Mouse (Mus musculus) kidney, adult 2 months (tissue): ENCODE results near the gene D7Ertd443e. TPM values are rescaled to one million over a fixed set of nuclear protein-coding genes. Genes with fewer than 3 reads are reported as not detected.

Source experiments
- DNase-seq: peaks from one replicate; pipeline ENCODE4 v3.0.0; 2021
- H3K27ac ChIP-seq: fragments of 200-500 bp; 2 replicates; pipeline ENCODE4 v1.5.1; 2012; ENCODE audit warnings: low read depth, low read length, control low read depth, inconsistent platforms; ENCODE audit not compliant: insufficient read depth
- H3K27me3 ChIP-seq: fragments of 200-500 bp; replicated peaks from 2 replicates; pipeline ENCODE4 v1.6.1; 2012; ENCODE audit warnings: mild to moderate bottlenecking, moderate library complexity, low read length, inconsistent platforms; ENCODE audit not compliant: control insufficient read depth, insufficient read depth
- H3K36me3 ChIP-seq: fragments of 200-500 bp; 2 replicates; pipeline ENCODE4 v1.6.1; 2012; ENCODE audit warnings: mild to moderate bottlenecking, moderate library complexity, low read length, inconsistent platforms; ENCODE audit not compliant: control insufficient read depth, insufficient read depth
- H3K4me1 ChIP-seq: fragments of 200-500 bp; 2 replicates; pipeline ENCODE4 v1.6.1; 2011; ENCODE audit warnings: low read length; ENCODE audit not compliant: control insufficient read depth, insufficient read depth
- H3K4me3 ChIP-seq: fragments of 200-500 bp; 2 replicates; pipeline ENCODE4 v1.5.1; 2011; ENCODE audit warnings: mild to moderate bottlenecking, low read depth, low read length, control low read depth; ENCODE audit not compliant: insufficient read depth
- CTCF ChIP-seq: fragments of 200-500 bp; conservative IDR thresholded peaks from 2 replicates; pipeline ENCODE4 v1.5.1; 2011; ENCODE audit warnings: low read depth, mild to moderate bottlenecking, control low read depth, low read length, moderate library complexity, mixed read lengths; ENCODE audit not compliant: insufficient read depth, insufficient read length
- POLR2A ChIP-seq: fragments of 200-500 bp; IDR thresholded peaks from one replicate; pipeline ENCODE4 v1.6.1; 2011; ENCODE audit warnings: low read depth, low read length, control low read depth
- WGBS: fragments of 180-500 bp; shearing (Covaris S2); methylation state at CpG from one replicate; pipeline ENCODE4 v1.1.7; 2018; 5-methylcytosine and 5-hydroxymethylcytosine counted together
- polyA plus RNA-seq: library from polyadenylated mRNA; depleted of rRNA; stranded (reverse); fragments of >200 nt; gene quantifications from 2 replicates; pipeline ENCODE4 v1.2.3, GENCODE M21; 2012

The D7Ertd443e gene
- polyA plus RNA-seq, 1 experiment: 1.5 TPM

GRCm38 (mm10) chr7:134241212-134241611, 144.2 kb downstream of the D7Ertd443e start:
- Histone ChIP-seq H3K4me1 (no peaks in the 10 kb centered on the region), H3K27me3 (no peaks in the 10 kb centered on the region), H3K4me3 (no peak overlapping the region), H3K27ac (no peak overlapping the region), H3K36me3 (no peaks in the 10 kb centered on the region)
- TF ChIP-seq CTCF: no peak
- TF ChIP-seq POLR2A: no peak
- peak; percentile 35 for DNase-seq
- WGBS: 73% methylated on average over 4 of the region's 4 CpGs

- no peak for DNase-seq
- 78% methylated on average over 1 of the region's 1 CpGs for WGBS
- Histone ChIP-seq H3K36me3 (no peaks in the 10 kb centered on the region), H3K4me1 (no peaks in the 10 kb centered on the region), H3K27me3 (no peaks in the 10 kb centered on the region), H3K27ac (no peak overlapping the region), H3K4me3 (no peak overlapping the region)
- TF ChIP-seq CTCF: no peak
- no peak for TF ChIP-seq POLR2A
Measured at GRCm38 (mm10) chr7:134240579-134240978, 144.9 kb downstream of the D7Ertd443e start.

- no peaks in the 10 kb centered on the region for H3K4me1 ChIP-seq
- no peak overlapping the region for H3K27ac ChIP-seq
- no peaks in the 10 kb centered on the region for H3K27me3 ChIP-seq
- no peaks in the 10 kb centered on the region for H3K36me3 ChIP-seq
- TF ChIP-seq POLR2A: no peak
- no peak for TF ChIP-seq CTCF
- 87% methylated on average over 3 of the region's 3 CpGs for WGBS
- H3K4me3 ChIP-seq: no peak overlapping the region
- DNase-seq: no peak
Measured at GRCm38 (mm10) chr7:134238863-134239262, 146.6 kb downstream of the D7Ertd443e start.

- H3K27me3 ChIP-seq: no peaks in the 10 kb centered on the region
- WGBS: 81% methylated on average over 2 of the region's 2 CpGs
- H3K27ac ChIP-seq: no peak overlapping the region
- no peak overlapping the region for H3K4me3 ChIP-seq
- TF ChIP-seq POLR2A (no peak), CTCF (no peak)
- H3K36me3 ChIP-seq: no peaks in the 10 kb centered on the region
- no peak for DNase-seq
- H3K4me1 ChIP-seq: no peaks in the 10 kb centered on the region
Measured at GRCm38 (mm10) chr7:134237356-134237755, 148.1 kb downstream of the D7Ertd443e start.

- H3K4me3 ChIP-seq: no peak overlapping the region
- TF ChIP-seq CTCF (no peak), POLR2A (no peak)
Measured at GRCm38 (mm10) chr7:134236727-134237126, 148.7 kb downstream of the D7Ertd443e start.

GRCm38 (mm10) chr7:134235552-134235951, 149.9 kb downstream of the D7Ertd443e start:
- H3K4me3 ChIP-seq: no peak overlapping the region
- 85% methylated on average over 2 of the region's 2 CpGs for WGBS
- no peak for DNase-seq
- no peaks in the 10 kb centered on the region for H3K27me3 ChIP-seq
- H3K4me1 ChIP-seq: no peaks in the 10 kb centered on the region
- TF ChIP-seq POLR2A (no peak), CTCF (no peak)
- no peaks in the 10 kb centered on the region for H3K36me3 ChIP-seq
- H3K27ac ChIP-seq: no peak overlapping the region

More at GRCm38 (mm10) chr7:134236727-134237126, 148.7 kb downstream of the D7Ertd443e start:
- Histone ChIP-seq H3K36me3 (no peaks in the 10 kb centered on the region), H3K27ac (no peak overlapping the region), H3K27me3 (no peaks in the 10 kb centered on the region), H3K4me1 (no peaks in the 10 kb centered on the region)
- no peak for DNase-seq

GRCm38 (mm10) chr7:134231378-134232346, 153.8 kb downstream of the D7Ertd443e start, which contains the start of gene Adam12:
Adam12 (minus strand) TSS chr7:134232146.
- TF ChIP-seq CTCF (no peak), POLR2A (no peak)
- no peak within 1 kb of the TSS for H3K27ac ChIP-seq
- H3K4me1 ChIP-seq: no peaks in the 10 kb centered on the region
- DNase-seq: no peak
- H3K27me3 ChIP-seq: no peaks in the 10 kb centered on the region
- no peak within 1 kb of the TSS for H3K4me3 ChIP-seq
- WGBS: 60% methylated on average over 14 of the region's 14 CpGs
- H3K36me3 ChIP-seq: no peaks in the 10 kb centered on the region
